Mouse (Mus musculus) spleen, postnatal 10 days (tissue): ENCODE results near the gene Ubqln4.
"Not testable (repeated sequence)": the region's sequence is repeated elsewhere in the genome, so short reads cannot be mapped to it uniquely, and the experiment has no call there.

Experiments
- DNase-seq, 2 experiments: peaks; one replicate each; pipeline ENCODE4 v3.0.0; 2021 to 2022; ENCODE audit warnings: low spot score in 2 of 2

Gene Ubqln4

DNA sequence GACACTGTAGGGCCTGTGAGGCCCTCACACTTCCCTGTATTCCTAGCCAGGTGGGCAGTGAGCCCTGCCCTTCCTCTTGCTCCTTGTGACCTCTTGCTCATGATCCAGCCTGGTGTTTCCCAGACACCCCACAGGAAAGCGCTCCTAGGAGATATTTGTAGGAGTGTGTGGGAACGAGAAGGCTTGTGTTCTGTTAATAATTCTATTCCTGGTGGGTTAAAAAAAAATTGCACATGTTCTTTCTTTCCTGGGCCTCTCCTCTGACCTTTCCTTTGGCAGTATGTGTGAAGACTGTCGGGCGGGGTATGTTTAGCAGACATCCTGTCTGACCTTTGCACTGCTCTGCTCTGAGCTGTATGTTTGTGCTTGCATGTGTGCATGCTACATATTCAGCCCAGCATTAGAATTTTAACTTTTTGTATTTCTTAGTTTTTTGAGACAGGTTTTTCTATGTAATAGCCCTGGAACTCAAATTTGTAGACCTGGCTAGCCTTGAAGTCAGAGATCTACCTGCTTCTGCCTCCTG, 13.0 kb downstream of the Ubqln4 start:
- DNase-seq, result no peak

DNA sequence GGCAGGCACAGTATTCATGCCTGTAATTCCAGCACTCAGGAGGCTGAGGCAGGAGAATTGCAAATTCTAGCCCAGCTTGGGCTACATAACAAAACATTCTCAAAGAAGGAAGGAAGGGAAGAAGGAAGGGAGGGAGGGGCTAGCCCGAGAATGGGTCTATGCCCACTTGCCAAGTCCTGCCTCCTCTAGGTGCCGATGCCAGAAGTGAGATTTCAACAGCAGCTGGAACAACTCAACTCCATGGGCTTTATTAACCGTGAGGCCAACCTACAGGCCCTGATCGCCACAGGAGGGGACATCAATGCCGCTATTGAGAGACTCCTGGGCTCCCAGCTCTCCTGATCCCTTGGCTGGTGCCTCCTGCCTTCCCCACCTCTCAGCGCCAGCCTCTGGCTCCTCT, 14.3 kb downstream of the Ubqln4 start:
- DNase-seq, result no peak

GRCm38 (mm10) chr3:88568615-88569014, 15.1 kb downstream of the Ubqln4 start:
- no peak for DNase-seq

GRCm38 (mm10) chr3:88569093-88569492, 15.5 kb downstream of the Ubqln4 start:
- no peak for DNase-seq

DNA sequence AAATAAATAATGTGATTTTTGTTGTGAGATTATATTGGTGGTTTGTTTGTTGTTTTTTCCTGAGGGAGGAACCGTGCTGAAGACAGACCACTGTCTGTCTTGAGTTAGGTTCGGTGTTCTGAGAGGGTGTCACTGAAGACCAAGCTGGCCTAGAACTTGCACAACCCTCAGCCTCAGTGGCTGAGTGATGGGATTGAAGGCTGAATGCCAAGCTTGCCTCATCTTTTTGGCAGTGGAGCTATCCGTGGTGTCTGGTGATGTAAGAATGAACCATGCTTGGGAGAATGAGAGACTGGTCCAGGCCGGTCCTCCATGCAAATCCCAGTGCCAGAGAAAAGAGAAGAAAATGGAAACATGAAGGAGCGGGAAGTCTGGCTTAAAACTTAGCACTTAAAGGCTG, 16.1 kb downstream of the Ubqln4 start:
- no peak for DNase-seq

- no peak for DNase-seq
Observed at GRCm38 (mm10) chr3:88570341-88570740, 16.8 kb downstream of the Ubqln4 start.

- DNase-seq, result no peak
Observed at GRCm38 (mm10) chr3:88571856-88572255, 18.3 kb downstream of the Ubqln4 start.

- no peak for DNase-seq
Observed at GRCm38 (mm10) chr3:88572835-88573234, 19.3 kb downstream of the Ubqln4 start.

- DNase-seq, result no peak
Observed at GRCm38 (mm10) chr3:88573810-88574209, 20.3 kb downstream of the Ubqln4 start.

- no peak for DNase-seq
Observed at GRCm38 (mm10) chr3:88575540-88575939, 22.0 kb downstream of the Ubqln4 start, which contains the start of gene Ssr2. TSS of gene Ssr2 (plus strand) at chr3:88575876.

GRCm38 (mm10) chr3:88577846-88578245, 24.3 kb downstream of the Ubqln4 start:
- DNase-seq, result not testable (repeated sequence)

- DNase-seq, result no peak
Observed at GRCm38 (mm10) chr3:88578498-88579424, 25.2 kb downstream of the Ubqln4 start.

DNA sequence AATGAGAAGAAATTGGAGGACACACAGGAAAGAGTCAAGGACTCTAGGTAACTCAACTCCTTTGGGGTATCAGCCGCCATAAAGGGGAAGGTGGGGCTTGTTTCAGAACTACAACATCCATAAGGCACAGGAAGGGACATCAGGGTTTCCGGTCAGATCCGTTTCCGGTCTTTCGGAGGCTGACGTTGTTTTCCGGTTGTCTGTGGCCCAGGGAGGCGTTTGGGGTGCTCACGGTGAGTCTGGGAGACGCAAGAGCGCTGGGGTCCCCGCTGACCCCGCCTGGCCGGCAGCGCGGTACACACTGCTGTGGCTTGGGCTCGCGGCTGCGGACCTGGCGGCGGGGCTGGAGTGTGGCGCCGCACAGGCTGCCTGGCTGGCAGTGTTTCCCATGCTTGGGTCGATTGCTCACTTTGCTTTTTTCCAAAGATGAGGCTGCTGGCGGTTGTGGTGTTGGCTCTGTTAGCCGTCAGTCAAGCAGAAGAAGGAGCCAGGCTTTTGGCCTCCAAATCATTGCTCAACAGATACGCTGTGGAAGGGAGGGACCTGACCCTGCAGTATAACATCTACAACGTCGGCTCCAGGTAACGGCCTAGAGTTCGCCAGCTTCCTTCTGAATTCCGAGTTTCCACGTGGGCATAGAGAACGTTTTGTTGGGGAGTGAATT, 26.0 kb downstream of the Ubqln4 start:
- DNase-seq, result peak; percentile 69 to 80

DNA sequence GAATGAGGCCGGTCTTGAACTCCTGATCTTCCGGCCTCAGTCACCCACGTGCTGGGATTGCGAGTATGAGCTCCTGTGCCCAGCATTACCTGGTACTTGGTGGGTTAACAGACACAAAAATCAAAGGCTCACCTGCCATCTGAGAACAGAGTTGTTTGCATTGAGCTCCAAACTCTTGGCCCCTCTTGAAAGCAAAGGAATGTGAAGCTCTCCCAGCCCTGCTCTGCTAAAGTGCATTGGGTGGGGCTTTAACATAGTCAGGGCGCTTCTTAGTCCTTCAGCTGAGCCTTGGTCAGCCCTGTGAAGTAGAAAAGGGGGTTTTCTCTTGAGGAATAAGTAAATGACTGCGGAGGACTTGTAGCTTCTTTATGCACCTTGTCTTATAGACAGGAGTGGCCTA, 32.2 kb downstream of the Ubqln4 start:
- DNase-seq, result no peak

DNA sequence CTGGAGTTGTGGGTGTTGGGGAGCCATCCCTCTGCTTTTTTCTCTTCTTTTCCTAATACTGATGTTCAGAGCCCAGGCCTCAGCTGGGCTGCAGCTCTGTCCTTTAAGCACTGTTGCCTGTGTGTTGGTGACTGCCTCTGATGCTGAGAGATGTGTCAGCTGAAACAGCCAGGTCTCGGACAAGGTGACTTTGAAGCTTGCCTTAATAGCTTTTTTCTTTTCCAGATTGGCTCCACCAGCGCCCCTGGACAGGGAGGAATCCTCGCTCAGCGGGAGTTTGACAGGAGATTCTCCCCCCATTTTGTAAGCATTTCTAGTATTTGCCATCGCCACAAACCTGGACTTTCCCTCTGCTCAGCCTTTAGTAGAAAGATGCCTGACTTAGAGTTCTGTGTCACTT, 33.1 kb downstream of the Ubqln4 start:
- DNase-seq, result no peak

- no peak for DNase-seq
Observed at GRCm38 (mm10) chr3:88590246-88590645, 36.7 kb downstream of the Ubqln4 start.

- DNase-seq, result no peak
Observed at GRCm38 (mm10) chr3:88591044-88591443, 37.5 kb downstream of the Ubqln4 start.

GRCm38 (mm10) chr3:88591950-88592731, 38.6 kb downstream of the Ubqln4 start:
- peak; percentile 28 to 58 for DNase-seq

- DNase-seq, result peak; percentile 44 to 55
Observed at GRCm38 (mm10) chr3:88592942-88593576, 39.5 kb downstream of the Ubqln4 start.

DNA sequence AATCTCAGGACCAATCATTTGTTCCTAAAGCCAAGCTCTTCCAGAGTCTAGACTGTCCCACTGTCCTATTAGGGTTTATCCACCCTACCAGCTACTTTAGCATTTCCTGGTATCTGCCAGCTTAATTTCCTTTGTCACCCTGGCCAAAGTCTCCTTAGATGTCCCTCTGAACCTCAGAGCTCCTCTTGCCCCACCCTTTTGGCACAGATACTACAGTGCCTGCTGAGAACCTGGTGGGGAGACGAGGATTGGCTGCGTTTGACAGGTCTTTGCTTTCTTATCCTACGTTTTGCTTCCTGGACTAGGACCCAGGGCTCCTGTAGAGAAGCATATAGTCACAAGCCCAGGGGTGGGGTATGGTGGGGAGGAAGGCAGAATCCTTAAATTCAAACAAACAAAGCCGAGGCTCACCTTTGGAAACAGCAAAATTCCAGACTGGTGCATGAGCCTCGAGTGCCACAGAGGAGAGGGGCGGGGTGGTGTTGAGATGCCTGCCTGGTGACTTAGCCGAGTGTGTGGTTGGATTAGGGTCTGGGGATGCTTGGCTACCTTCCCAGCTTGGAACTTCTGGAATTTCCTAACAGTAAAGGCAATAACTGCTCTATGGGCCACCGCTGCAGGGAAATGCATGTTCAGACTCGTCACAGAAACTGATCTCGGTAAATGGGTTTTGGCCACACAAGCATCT, 40.5 kb downstream of the Ubqln4 start:
- DNase-seq, result no peak

GRCm38 (mm10) chr3:88596547-88596946, 43.0 kb downstream of the Ubqln4 start:
- DNase-seq, result not testable (repeated sequence)
